Mouse (Mus musculus): ENCODE data around the gene Ap2b1.

Gene Ap2b1

GRCm38 (mm10) chr11:83442596-83443267 is 143.9 kb downstream of the Ap2b1 start:
- DNase-seq (ENCODE audit: low read depth, low spot score) = peak; percentile 72

GRCm38 (mm10) chr11:83443824-83444223 is 145.0 kb downstream of the Ap2b1 start:
- DNase-seq (ENCODE audit: low read depth, low spot score) = no peak

- DNase-seq (ENCODE audit: low read depth, low spot score) = no peak
These were observed 146.2 kb downstream of the Ap2b1 start for GRCm38 (mm10) chr11:83445001-83445400.

DNA sequence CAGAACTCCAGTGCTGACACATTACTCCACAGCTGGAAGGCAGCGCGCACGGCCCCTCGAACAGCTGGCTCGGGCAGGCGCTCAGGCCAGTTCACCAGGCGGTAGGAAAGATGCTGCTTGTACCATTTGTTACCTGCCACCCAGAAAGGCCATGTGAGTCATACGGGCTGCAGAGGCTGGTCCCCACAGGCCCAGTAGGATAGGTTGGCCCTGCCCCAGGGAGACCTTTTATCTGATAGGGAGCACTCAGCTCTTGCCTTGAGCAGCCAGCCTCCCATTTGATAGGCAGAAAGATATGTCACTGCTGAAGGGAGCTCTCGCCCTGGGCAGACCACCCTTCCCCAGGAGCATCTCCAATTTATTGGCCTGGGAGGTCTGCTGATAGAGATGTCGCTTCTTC is 148.8 kb downstream of the Ap2b1 start:
- DNase-seq (ENCODE audit: low read depth, low spot score) = no peak

DNA sequence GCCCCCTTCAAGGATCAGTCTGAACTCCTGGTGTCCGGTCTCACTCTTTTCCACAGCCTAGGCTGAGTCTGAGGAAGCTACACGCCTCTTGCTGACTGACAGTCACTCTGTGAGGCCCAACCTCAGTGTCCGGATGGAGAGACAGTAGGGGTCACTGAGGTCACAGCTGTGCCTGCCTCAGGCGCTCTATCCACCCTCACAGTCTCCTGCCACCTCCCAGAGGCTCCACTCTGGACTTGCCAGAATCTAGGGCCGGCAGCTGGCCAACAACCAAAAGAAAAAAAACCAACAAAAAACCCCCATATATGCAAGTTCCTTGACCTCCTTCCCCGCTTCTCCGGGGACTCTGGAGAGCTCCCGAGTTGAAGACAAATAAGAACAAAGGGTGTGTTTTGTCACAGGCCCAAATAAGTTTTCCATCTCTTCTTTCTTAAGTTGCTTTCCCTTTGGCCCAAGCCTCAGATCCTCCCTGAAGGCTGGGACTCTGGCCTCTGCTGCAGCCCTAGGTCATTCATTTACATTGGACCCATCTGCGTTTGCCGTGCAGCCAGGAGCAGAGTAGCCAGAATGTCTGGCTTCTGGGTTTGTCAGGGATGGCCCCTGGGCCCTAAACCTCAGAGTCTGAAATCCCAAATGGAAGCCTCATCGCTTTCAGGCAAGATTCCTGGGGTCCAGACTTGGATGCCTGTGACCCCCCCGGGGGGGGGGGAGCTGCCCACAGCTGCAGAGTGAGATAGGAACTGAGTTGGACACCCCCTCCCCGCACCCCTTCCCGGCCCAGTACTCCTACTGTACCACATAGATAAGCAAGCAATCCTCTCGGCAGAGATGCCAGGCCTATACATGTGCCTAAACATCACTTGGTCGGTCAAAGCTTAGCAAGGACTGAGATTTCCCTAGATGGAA is 149.4 kb downstream of the Ap2b1 start:
- no peak for DNase-seq (ENCODE audit: low read depth, low spot score)

GRCm38 (mm10) chr11:83448927-83449236 is 150.1 kb downstream of the Ap2b1 start:
- DNase-seq (ENCODE audit: low read depth, low spot score) = no peak

DNA sequence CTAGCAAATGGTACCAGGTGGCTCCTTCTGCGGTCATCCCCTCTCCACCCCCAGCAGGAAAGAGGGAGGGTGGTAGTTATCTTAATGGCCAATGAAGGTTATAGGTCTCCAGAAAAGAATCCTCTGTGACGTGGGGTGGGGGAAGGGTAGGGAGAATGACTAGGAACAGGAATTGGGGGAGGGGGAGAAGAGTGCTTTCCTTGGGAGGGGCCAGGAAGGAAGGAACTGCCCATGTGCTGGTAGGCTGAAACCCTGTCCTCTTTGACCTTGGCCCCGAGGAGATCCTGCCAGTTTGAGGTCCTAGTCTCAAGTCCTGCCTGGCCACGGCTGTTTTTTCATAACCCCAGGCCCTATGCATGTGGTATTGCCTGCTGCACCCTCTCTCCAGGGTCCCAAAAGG is 150.5 kb downstream of the Ap2b1 start:
- DNase-seq (ENCODE audit: low read depth, low spot score) = no peak

DNA sequence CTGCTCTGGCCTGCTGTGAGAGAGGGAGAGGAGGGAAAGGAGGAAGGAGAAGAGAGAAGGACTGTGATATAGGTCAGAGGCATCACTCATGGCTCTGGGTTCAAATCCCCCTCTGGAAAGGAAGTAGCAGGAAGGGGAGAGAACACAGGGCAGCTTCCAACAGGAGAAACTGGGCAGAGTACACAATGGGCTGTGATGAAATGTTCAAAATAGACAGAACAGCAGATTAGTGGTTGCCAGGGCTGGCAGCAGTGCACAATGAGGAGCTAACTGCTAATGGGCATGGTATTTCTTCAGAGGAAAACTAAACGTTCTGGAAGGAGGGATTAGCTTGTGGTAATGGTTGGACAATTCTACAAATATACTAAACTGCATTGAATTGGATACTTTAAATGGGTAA is 151.7 kb downstream of the Ap2b1 start:
- DNase-seq (ENCODE audit: low read depth, low spot score) = no peak

DNA sequence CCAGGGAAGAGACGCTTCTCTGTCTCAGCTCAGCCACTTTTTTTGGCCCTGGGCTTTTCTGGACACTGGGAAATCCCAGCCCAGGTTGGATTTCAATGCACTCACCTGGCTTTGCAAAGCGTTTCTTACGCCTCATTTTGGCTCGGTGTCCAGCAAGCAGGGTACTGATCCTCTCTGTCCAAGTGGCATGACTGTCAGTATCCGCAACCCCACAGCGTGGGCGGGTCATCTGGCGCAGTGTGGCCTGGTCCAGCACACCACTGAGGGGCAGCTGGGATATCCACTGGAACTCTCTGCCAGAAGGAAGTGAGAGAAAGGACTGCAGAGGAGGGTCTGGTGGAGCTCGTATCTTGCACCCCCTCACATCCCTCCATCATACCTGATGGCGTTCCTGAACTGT is 152.5 kb downstream of the Ap2b1 start:
- DNase-seq (ENCODE audit: low read depth, low spot score) = no peak

DNA sequence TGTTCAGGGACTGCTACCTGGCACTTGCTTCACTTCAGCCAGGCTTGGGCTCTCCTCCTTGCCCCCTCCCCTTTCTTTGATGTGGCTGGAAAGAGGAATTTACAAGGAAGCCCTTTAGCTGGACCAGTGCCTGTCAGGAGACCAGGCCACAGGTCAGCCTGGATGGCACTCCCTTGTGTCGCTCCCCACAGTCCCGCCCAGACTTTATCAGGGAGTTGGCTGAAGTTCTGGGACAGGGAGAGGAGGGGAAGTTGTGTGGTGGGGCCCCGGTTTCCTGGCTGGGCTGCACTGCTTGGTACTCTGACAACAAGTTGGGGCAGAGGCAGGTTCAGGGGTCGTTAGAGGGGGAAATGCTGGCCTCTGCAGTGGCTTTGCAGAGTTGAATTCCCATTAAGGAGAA is 155.7 kb downstream of the Ap2b1 start:
- no peak for DNase-seq (ENCODE audit: low read depth, low spot score)
